Mouse (Mus musculus) liver, postnatal 0 days (tissue): Measurements from ENCODE around the gene Trim68. TPM values are rescaled to one million over a fixed set of nuclear protein-coding genes. Genes with fewer than 3 reads are reported as not detected.
A peak's percentile ranks its signal among the peaks of the same experiment; 100 is the strongest.

ENCODE experiments used
- ATAC-seq: fragments of 200-750 bp; cut with Nextera tagmentation; 2 replicates; pipeline ENCODE4 v1.8.0; 2017; ENCODE audit warnings: mild to moderate bottlenecking, moderate library complexity
- DNase-seq: peaks from one replicate; pipeline ENCODE4 v3.0.0-alpha.2; 2016
- H3K27ac ChIP-seq: fragments of 300-500 bp; sonication (generic); 2 replicates; pipeline ENCODE4 v1.5.1; 2014; ENCODE audit warnings: antibody characterized with exemption, moderate library complexity, mild to moderate bottlenecking, low read depth
- H3K27me3 ChIP-seq: fragments of 300-500 bp; sonication (generic); 2 replicates; pipeline ENCODE4 v1.6.1; 2014; ENCODE audit warnings: low read length, control low read depth, mixed read lengths; ENCODE audit not compliant: insufficient read depth
- H3K36me3 ChIP-seq: fragments of 300-500 bp; sonication (generic); replicated peaks from 2 replicates; pipeline ENCODE4 v1.6.1; 2014; ENCODE audit warnings: mild to moderate bottlenecking, control low read depth, low read length, moderate library complexity, mixed read lengths; ENCODE audit not compliant: insufficient read depth
- H3K4me1 ChIP-seq: fragments of 300-500 bp; sonication (generic); 2 replicates; pipeline ENCODE4 v1.6.1; 2014; ENCODE audit warnings: antibody characterized with exemption, mild to moderate bottlenecking, control low read depth; ENCODE audit not compliant: insufficient read depth
- H3K4me2 ChIP-seq: fragments of 300-500 bp; sonication (generic); 2 replicates; pipeline ENCODE4 v1.6.1; 2014; ENCODE audit warnings: low read depth, mild to moderate bottlenecking, low read length, moderate library complexity, mixed read lengths
- H3K4me3 ChIP-seq: fragments of 300-500 bp; sonication (generic); 2 replicates; pipeline ENCODE4 v1.5.1; 2014; ENCODE audit warnings: low read depth, low read length
- H3K9ac ChIP-seq: fragments of 300-500 bp; sonication (generic); replicated peaks from 2 replicates; pipeline ENCODE4 v1.6.1; 2014; ENCODE audit warnings: mild to moderate bottlenecking, moderate library complexity
- H3K9me3 ChIP-seq: fragments of 300-500 bp; sonication (generic); 2 replicates; pipeline ENCODE4 v1.6.1; 2016; ENCODE audit warnings: mild to moderate bottlenecking, control low read depth, low read length, mixed read lengths
- CTCF ChIP-seq: sonication (generic); IDR thresholded peaks from 2 replicates; pipeline ENCODE4 v1.5.1; 2016; ENCODE audit warnings: antibody characterized with exemption, low read depth
- EP300 ChIP-seq: IDR thresholded peaks from 2 replicates; pipeline ENCODE4 v1.6.1; 2016; ENCODE audit warnings: antibody characterized with exemption, low read depth, mild to moderate bottlenecking
- WGBS: fragments of 180-500 bp; shearing (Covaris S2); extraction: QIAGEN DNeasy Blood & Tissue Kit; methylation state at CpG from one replicate; pipeline ENCODE4 v1.1.7; 2014; ENCODE audit not compliant: insufficient replicate concordance; 5-methylcytosine and 5-hydroxymethylcytosine counted together
- polyA plus RNA-seq: library from polyadenylated mRNA; unstranded; fragments of >200 nt; fragmentation: Nextera tagmentation; extraction: Ambion mirVana; gene quantifications from 2 replicates; pipeline ENCODE4 v1.2.1, GENCODE M21; 2015

Trim68 gene
- polyA plus RNA-seq = 1.4 and 1.7 TPM in 2 replicates

DNA sequence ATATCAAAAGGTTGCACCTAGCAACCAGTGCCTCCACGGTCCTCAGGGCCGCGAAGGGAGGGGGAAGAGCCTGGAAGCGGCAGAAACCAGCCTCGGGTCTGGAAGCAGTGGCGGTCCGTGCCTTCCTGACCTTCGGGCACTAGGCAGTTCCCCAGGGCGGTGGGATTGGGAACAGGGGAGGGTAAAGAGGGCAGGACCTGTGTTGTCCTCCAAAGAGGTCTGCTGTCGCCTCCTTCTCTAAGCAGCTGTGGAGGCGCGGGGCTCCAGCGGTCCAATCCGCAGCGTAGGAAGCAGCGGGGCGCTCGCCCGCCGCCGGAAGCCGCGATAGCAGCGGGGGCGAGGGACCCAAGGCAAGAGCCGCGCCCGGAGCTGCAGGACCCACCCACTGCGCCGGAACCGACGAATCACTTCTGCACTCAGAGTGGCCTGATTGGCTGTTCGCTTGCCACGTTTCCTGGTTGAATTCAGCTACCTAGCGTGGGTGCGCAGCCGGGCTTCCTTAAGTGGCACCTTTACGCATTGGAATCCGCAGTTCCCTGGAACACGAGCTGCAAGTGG lies at the start of gene Trim68:
Gene Trim68, minus strand, starts transcription at position 384 of the 558 bp plus-strand sequence.
- Histone ChIP-seq H3K27ac (0 out of 2 replicates have a peak within 1 kb of the TSS, but pooled peaks have one; percentile 11), H3K9me3 (peaks cover 2% of the 10 kb centered on the region; the same call in 1 of the 2 replicates), H3K36me3 (no peaks in the 10 kb centered on the region), H3K27me3 (no peaks in the 10 kb centered on the region), H3K4me2 (peak within 1 kb of the TSS; percentile 84), H3K9ac (peak within 1 kb of the TSS; percentile 57), H3K4me1 (no peaks in the 10 kb centered on the region), H3K4me3 (peak within 1 kb of the TSS; percentile 57)
- DNase-seq (peak; percentile 85), ATAC-seq (peak; percentile 99)
- no peak for TF ChIP-seq CTCF
- no peak for TF ChIP-seq EP300
- WGBS = 1% methylated on average over 33 of the region's 40 CpGs

DNA sequence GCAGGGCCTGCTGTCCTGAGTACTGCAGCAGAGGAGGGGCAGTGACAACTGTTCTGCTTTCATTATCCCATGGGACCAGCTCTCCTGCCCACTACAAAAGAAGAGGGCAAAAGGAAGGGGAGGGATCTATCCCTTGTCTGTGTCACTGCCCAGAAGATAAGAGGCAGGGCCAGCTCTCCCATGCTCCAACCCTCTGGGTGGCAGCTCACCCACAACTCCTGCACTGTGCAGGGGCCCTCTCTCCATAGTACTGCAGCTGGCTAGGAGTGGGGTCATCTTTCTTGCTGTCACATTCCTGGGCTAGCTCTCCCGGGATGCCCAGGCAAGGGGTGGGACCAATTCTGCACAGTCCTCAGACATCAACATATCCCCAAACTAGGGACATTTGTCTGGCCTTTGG lies 46.7 kb upstream of the Trim68 start:
- Histone ChIP-seq H3K9ac (no peak overlapping the region), H3K27me3 (no peaks in the 10 kb centered on the region), H3K27ac (no peak overlapping the region), H3K9me3 (no peaks in the 10 kb centered on the region), H3K4me3 (no peak overlapping the region), H3K4me2 (no peak overlapping the region), H3K36me3 (no peaks in the 10 kb centered on the region), H3K4me1 (no peaks in the 10 kb centered on the region; the same call in 1 of the 2 replicates)
- ATAC-seq (no peak), DNase-seq (no peak)
- 53% methylated on average over 1 of the region's 1 CpGs for WGBS
- TF ChIP-seq CTCF (no peak), EP300 (no peak)

DNA sequence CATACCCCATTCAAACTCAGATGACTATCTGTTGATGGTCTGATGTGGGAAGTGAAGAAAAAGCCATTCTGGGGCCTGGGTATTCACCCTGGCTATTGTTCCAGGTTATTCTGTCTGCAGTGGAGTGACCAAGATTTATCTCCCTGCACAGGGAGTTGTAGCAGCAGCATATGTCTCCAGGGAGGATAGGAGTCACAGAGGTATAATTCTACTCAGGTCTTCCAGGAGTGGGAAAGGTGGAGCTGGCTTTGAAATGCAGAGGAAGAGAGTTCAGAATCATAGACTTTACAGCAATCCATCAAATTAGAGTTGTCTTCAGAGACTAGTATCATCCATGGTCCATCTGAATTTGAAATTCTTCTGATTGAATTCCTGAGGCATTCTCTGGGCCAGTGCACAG lies 40.3 kb upstream of the Trim68 start, which contains the start of gene Olfr559:
Gene Olfr559, minus strand, starts transcription at position 101 of the 400 bp plus-strand sequence.
- no peak for ATAC-seq

DNA sequence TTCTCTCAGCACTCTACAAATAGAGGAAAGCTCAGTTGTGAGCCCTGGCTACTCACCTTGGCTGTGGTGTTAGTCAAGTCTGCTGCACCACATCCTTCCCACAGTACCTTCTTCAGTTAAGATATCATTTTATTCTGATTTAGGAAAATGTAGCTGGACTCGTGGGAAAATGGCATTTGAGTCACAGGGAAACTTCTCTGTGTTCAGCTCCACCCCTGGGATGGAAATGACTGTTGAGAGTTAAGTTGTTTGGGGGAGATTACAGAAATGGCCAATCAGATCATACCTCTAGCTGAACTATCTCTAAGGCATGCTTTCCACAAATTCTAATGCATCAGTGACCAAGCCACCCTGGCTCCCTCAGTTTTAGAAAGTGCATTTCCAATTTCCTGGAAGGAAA lies 31.8 kb upstream of the Trim68 start, which contains the start of gene Olfr33:
Gene Olfr33, minus strand, starts transcription at position 101 of the 400 bp plus-strand sequence.
- Histone ChIP-seq H3K4me1 (no peaks in the 10 kb centered on the region), H3K9ac (no peak within 1 kb of the TSS), H3K27ac (no peak within 1 kb of the TSS), H3K36me3 (no peaks in the 10 kb centered on the region), H3K4me2 (no peak within 1 kb of the TSS), H3K27me3 (no peaks in the 10 kb centered on the region), H3K9me3 (no peaks in the 10 kb centered on the region), H3K4me3 (no peak within 1 kb of the TSS)
- ATAC-seq (no peak), DNase-seq (no peak)
- TF ChIP-seq CTCF (no peak), EP300 (no peak)
- WGBS = 22% methylated on average over 1 of the region's 1 CpGs

More for the DNA sequence above, 40.3 kb upstream of the Trim68 start, which contains the start of gene Olfr559:
- H3K27ac ChIP-seq = no peak within 1 kb of the TSS
- no peaks in the 10 kb centered on the region for H3K36me3 ChIP-seq
- TF ChIP-seq EP300 (no peak), CTCF (no peak)
- no peak within 1 kb of the TSS for H3K9ac ChIP-seq
- H3K4me2 ChIP-seq = no peak within 1 kb of the TSS
- H3K4me3 ChIP-seq = no peak within 1 kb of the TSS
- no peaks in the 10 kb centered on the region for H3K27me3 ChIP-seq
- H3K4me1 ChIP-seq = no peaks in the 10 kb centered on the region
- H3K9me3 ChIP-seq = no peaks in the 10 kb centered on the region
- no peak for DNase-seq

DNA sequence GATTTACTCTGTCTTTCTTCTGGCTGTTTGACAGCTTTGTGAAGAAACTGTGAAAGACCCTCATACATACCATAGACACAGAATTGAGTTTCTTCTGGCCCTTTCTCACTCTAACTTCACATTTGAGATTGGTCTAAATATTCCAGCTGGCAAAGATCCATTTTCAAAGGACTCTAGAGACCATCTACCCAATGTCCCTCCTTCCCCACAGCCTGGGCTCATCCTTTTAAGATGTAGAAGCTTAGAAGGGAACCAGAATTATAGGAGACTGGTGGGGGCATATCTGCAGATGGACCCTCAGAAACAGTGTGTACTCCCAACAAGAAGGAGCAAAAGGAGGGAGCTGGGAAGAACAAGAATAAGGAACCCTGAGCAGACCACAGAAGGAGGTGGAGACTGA lies 14.8 kb upstream of the Trim68 start, which contains the start of gene Olfr558:
Gene Olfr558, plus strand, starts transcription at position 301 of the 400 bp plus-strand sequence.
- Histone ChIP-seq H3K9me3 (no peaks in the 10 kb centered on the region), H3K27ac (no peak within 1 kb of the TSS), H3K4me2 (no peak within 1 kb of the TSS), H3K4me3 (no peak within 1 kb of the TSS), H3K27me3 (no peaks in the 10 kb centered on the region), H3K9ac (no peak within 1 kb of the TSS), H3K36me3 (no peaks in the 10 kb centered on the region), H3K4me1 (no peaks in the 10 kb centered on the region)
- ATAC-seq = no peak
- DNase-seq = no peak
- no peak for TF ChIP-seq CTCF
- no peak for TF ChIP-seq EP300

DNA sequence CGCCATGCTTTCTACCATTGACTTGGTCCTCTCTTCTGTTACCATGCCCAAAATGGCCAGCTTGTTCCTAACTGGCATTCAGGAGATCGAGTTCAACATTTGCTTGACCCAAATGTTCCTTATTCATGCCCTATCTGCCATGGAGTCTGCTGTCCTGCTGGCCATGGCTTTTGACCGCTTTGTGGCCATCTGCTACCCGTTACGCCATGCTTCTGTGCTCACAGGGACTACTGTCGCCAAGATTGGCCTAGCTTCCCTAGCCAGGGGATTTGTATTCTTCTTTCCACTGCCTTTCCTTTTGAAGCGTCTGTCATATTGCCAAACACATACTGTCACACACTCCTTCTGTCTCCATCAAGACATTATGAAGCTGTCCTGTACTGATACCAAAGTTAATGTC lies 11.3 kb upstream of the Trim68 start:
- H3K9me3 ChIP-seq = no peaks in the 10 kb centered on the region
- no peak overlapping the region for H3K9ac ChIP-seq
- H3K4me1 ChIP-seq = no peaks in the 10 kb centered on the region
- no peak overlapping the region for H3K4me3 ChIP-seq
- ATAC-seq (no peak), DNase-seq (no peak)
- no peaks in the 10 kb centered on the region for H3K27me3 ChIP-seq
- H3K4me2 ChIP-seq = no peak overlapping the region
- WGBS = 85% methylated on average over 7 of the region's 7 CpGs
- TF ChIP-seq CTCF = no peak
- TF ChIP-seq EP300 = no peak
- H3K27ac ChIP-seq = no peak overlapping the region
- no peaks in the 10 kb centered on the region for H3K36me3 ChIP-seq
